Mouse (Mus musculus) kidney, adult 2 months (tissue): ENCODE measurements around the gene Hspa2.

ENCODE experiments used
- CTCF ChIP-seq: fragments of 200-500 bp; conservative IDR thresholded peaks from 2 replicates; pipeline ENCODE4 v1.5.1; 2011; ENCODE audit warnings: low read depth, mild to moderate bottlenecking, control low read depth, low read length, moderate library complexity, mixed read lengths; ENCODE audit not compliant: insufficient read depth, insufficient read length
- POLR2A ChIP-seq: fragments of 200-500 bp; IDR thresholded peaks from one replicate; pipeline ENCODE4 v1.6.1; 2011; ENCODE audit warnings: low read depth, low read length, control low read depth

DNA sequence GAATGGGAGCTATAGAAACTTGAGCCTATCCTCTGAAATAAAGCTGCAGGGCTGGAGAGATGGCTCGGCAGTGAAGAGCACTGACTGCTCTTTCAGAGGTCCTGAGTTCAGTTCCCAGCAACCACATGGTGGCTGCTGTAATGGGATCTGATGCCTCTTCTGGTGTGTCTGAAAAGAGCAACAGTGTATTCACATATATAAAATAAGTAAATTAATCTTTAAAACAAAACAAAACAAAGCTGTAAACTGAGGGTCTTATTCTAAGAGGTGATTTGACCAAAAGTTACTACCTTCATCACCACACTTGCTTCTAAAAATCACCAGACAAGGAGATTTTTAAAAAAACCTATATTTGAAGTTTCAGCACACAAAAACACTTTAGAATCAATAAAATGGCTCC lies 43.1 kb upstream of the Hspa2 start:
- TF ChIP-seq CTCF (no peak), POLR2A (no peak)
